23 mouse cellular contexts compared by ENCODE assay signal in genomic region chr11:4226569-4227325, GRCm38 (mm10). TPM values are rescaled to one million over a fixed set of nuclear protein-coding genes. Genes with fewer than 3 reads are reported as not detected.
DNase-seq lines count a peak whose midpoint lies in the region; ATAC-seq lines count a peak whose summit lies in the region.
"Had no signal": no experiment of that assay in that cellular context is flagged by ENCODE, and none has a peak within 500 bp of the region (broad histone marks: within the 10 kb centered on the region; RNA-seq: fewer than 3 reads in every experiment).

No protein-coding gene starts in this region.

- H3K9ac ChIP-seq in heart, embryonic 13.5 days = no peak overlapping the region
- no peak overlapping the region for H3K9ac ChIP-seq in heart, embryonic 12.5 days
- H3K9ac ChIP-seq in liver, embryonic 11.5 days (ENCODE audit: low read depth, low read length) = peak overlapping the region; percentile 37; the same call in 1 of the 2 replicates
- H3K9ac ChIP-seq in liver, embryonic 15.5 days = 0 out of 2 replicates have a peak overlapping the region, but pooled peaks have one; percentile 20
- H3K9ac ChIP-seq: embryonic facial prominence, embryonic 15.5 days; forebrain, embryonic 13.5 days; forebrain, postnatal 0 days; heart, embryonic 15.5 days; hindbrain, embryonic 14.5 days had no signal

- WGBS in heart, embryonic 13.5 days = 67% methylated on average over 5 of the region's 5 CpGs
- WGBS in heart, embryonic 12.5 days = 72% methylated on average over 5 of the region's 5 CpGs
- WGBS in liver, embryonic 11.5 days = 75% methylated on average over 5 of the region's 5 CpGs
- 49% methylated on average over 5 of the region's 5 CpGs for WGBS in liver, embryonic 15.5 days (ENCODE audit: insufficient replicate concordance)

- no peaks in the 10 kb centered on the region for H3K36me3 ChIP-seq in heart, embryonic 13.5 days
- H3K36me3 ChIP-seq in heart, embryonic 12.5 days = no peaks in the 10 kb centered on the region
- H3K36me3 ChIP-seq in liver, embryonic 11.5 days (ENCODE audit: control insufficient read depth, insufficient read depth, low read length) = no peaks in the 10 kb centered on the region
- H3K36me3 ChIP-seq in liver, embryonic 15.5 days (replicated peaks) = no peaks in the 10 kb centered on the region
- H3K36me3 ChIP-seq: embryonic facial prominence, embryonic 15.5 days; heart, embryonic 15.5 days; hindbrain, embryonic 10.5 days had no signal

- H3K9me3 ChIP-seq in heart, embryonic 13.5 days = no peaks in the 10 kb centered on the region
- no peaks in the 10 kb centered on the region for H3K9me3 ChIP-seq in heart, embryonic 12.5 days (replicated peaks)
- no peaks in the 10 kb centered on the region for H3K9me3 ChIP-seq in liver, embryonic 11.5 days (ENCODE audit: control insufficient read depth, low read length)
- no peaks in the 10 kb centered on the region for H3K9me3 ChIP-seq in liver, embryonic 15.5 days (replicated peaks)
- H3K9me3 ChIP-seq: embryonic facial prominence, embryonic 15.5 days; forebrain, embryonic 13.5 days; heart, embryonic 15.5 days; hindbrain, embryonic 10.5 days had no signal

- H3K27me3 ChIP-seq in heart, embryonic 13.5 days (replicated peaks) = 0 out of 2 replicates have a peak, but pooled peaks cover 10% of the 10 kb centered on the region
- peaks cover 5% of the 10 kb centered on the region; the same call in 1 of the 2 replicates for H3K27me3 ChIP-seq in heart, embryonic 12.5 days (replicated peaks)
- H3K27me3 ChIP-seq in liver, embryonic 11.5 days (replicated peaks; ENCODE audit: control insufficient read depth, insufficient read depth, low read length) = no peaks in the 10 kb centered on the region
- H3K27me3 ChIP-seq in liver, embryonic 15.5 days = no peaks in the 10 kb centered on the region
- H3K27me3 ChIP-seq: CH12.LX; embryonic facial prominence, embryonic 15.5 days; forebrain, embryonic 13.5 days; heart, embryonic 15.5 days had no signal

- H3K4me2 ChIP-seq in heart, embryonic 13.5 days = peak overlapping the region; percentile 7; the same call in 1 of the 2 replicates
- no peak overlapping the region for H3K4me2 ChIP-seq in heart, embryonic 12.5 days
- H3K4me2 ChIP-seq in liver, embryonic 11.5 days = peak overlapping the region; percentile 57
- H3K4me2 ChIP-seq in liver, embryonic 15.5 days = peak overlapping the region; percentile 69
- H3K4me2 ChIP-seq: embryonic facial prominence, embryonic 15.5 days; forebrain, embryonic 13.5 days; heart, embryonic 15.5 days; hindbrain, embryonic 14.5 days had no signal

- H3K4me1 ChIP-seq in heart, embryonic 13.5 days = peaks cover 10% of the 10 kb centered on the region
- peaks cover 10% of the 10 kb centered on the region for H3K4me1 ChIP-seq in heart, embryonic 12.5 days (replicated peaks)
- H3K4me1 ChIP-seq in liver, embryonic 11.5 days (replicated peaks; ENCODE audit: control insufficient read depth, insufficient read depth, low read length) = peaks cover 22% of the 10 kb centered on the region
- H3K4me1 ChIP-seq in liver, embryonic 15.5 days (replicated peaks) = peaks cover 90% of the 10 kb centered on the region
- H3K4me1 ChIP-seq: heart, embryonic 15.5 days had no signal

- no peak for DNase-seq in liver, embryonic 11.5 days (ENCODE audit: low spot score)
- no peak for DNase-seq in yolk sac, embryonic 10.5 days (ENCODE audit: low spot score)
- DNase-seq in left cerebral cortex, adult 11 months (ENCODE audit: low spot score) = no peak
- no peak for DNase-seq in thymus, postnatal 10 days (ENCODE audit: low spot score in 2 of 2)
- DNase-seq: adrenal gland, adult 2 months; adrenal gland, postnatal 25 days; cerebellum, adult 2 months; cerebellum, postnatal 10 days; embryo, embryonic 11 days; forebrain, postnatal 0 days; gastrocnemius, adult 2 months; gastrocnemius, postnatal 25 days; heart, postnatal 14 days had no signal

- no peak overlapping the region for H3K27ac ChIP-seq in heart, embryonic 13.5 days (replicated peaks)
- H3K27ac ChIP-seq in heart, embryonic 12.5 days (ENCODE audit: poor library complexity, severe bottlenecking) = no peak overlapping the region
- peak overlapping the region; percentile 55 for H3K27ac ChIP-seq in liver, embryonic 11.5 days (ENCODE audit: low read depth, low read length)
- peak overlapping the region; percentile 62; the same call in 1 of the 2 replicates for H3K27ac ChIP-seq in liver, embryonic 15.5 days (replicated peaks)
- H3K27ac ChIP-seq: embryonic facial prominence, embryonic 15.5 days; forebrain, embryonic 13.5 days; gastrocnemius, adult 2 months; heart, embryonic 15.5 days; hindbrain, embryonic 10.5 days; hindbrain, embryonic 14.5 days had no signal

- no peak for ATAC-seq in heart, embryonic 13.5 days (ENCODE audit: extremely low read depth, insufficient number of reproducible peaks, low FRiP score, low TSS enrichment)
- no peak for ATAC-seq in heart, embryonic 12.5 days (ENCODE audit: insufficient number of reproducible peaks, low FRiP score)
- ATAC-seq in liver, embryonic 11.5 days (replicated peaks; ENCODE audit: low FRiP score) = peak; percentile 53
- ATAC-seq in liver, embryonic 15.5 days (ENCODE audit: insufficient read depth) = peak; percentile 43; the same call in 1 of the 2 replicates
- ATAC-seq: forebrain, embryonic 13.5 days; forebrain, postnatal 0 days had no signal

- no peak overlapping the region for H3K4me3 ChIP-seq in heart, embryonic 13.5 days
- no peak overlapping the region for H3K4me3 ChIP-seq in heart, embryonic 12.5 days
- 0 out of 2 replicates have a peak overlapping the region, but pooled peaks have one; percentile 11 for H3K4me3 ChIP-seq in liver, embryonic 11.5 days (ENCODE audit: low read depth, low read length)
- H3K4me3 ChIP-seq in liver, embryonic 15.5 days (replicated peaks) = peak overlapping the region; percentile 65
- H3K4me3 ChIP-seq: embryonic facial prominence, embryonic 15.5 days; forebrain, embryonic 13.5 days; gastrocnemius, adult 2 months; heart, embryonic 15.5 days; hindbrain, embryonic 10.5 days had no signal

RNA-seq across cellular contexts. Expression of gene Castor1, which starts 8.7 kb away (rescaled TPM):
- polyA plus RNA-seq in heart, embryonic 13.5 days (2015; fragmentation: Nextera tagmentation; extraction: Ambion mirVana) = 3.5 and 4.6 TPM in 2 replicates
- polyA plus RNA-seq in heart, embryonic 12.5 days (2016; fragmentation: Nextera tagmentation; extraction: Ambion mirVana) = 3.4 and 3.8 TPM in 2 replicates
- polyA plus RNA-seq in liver, embryonic 11.5 days (2014; fragmentation: Nextera tagmentation; extraction: Ambion mirVana) = 2.0 and 2.4 TPM in 2 replicates
- 1.5 TPM in 2 replicates for polyA plus RNA-seq in liver, embryonic 15.5 days (2015; fragmentation: Nextera tagmentation; extraction: Ambion mirVana)

RNA-seq across cellular contexts. Expression of gene Osm, which starts 9.5 kb away (rescaled TPM):
- polyA plus RNA-seq in heart, embryonic 13.5 days (2015; fragmentation: Nextera tagmentation; extraction: Ambion mirVana) = 0.08 TPM in 1 of 2 replicates, not detected in the other
- polyA plus RNA-seq in heart, embryonic 12.5 days (2016; fragmentation: Nextera tagmentation; extraction: Ambion mirVana) = not detected in 2 replicates
- 0.32 and 0.33 TPM in 2 replicates for polyA plus RNA-seq in liver, embryonic 11.5 days (2014; fragmentation: Nextera tagmentation; extraction: Ambion mirVana)
- polyA plus RNA-seq in liver, embryonic 15.5 days (2015; fragmentation: Nextera tagmentation; extraction: Ambion mirVana) = 0.50 TPM in 2 replicates
- polyA plus RNA-seq: embryonic facial prominence, embryonic 11.5 days; forebrain, embryonic 13.5 days; hindbrain, embryonic 14.5 days had no signal

RNA-seq across cellular contexts. Expression of gene Lif, which starts 30.6 kb away (rescaled TPM):
- polyA plus RNA-seq in heart, embryonic 13.5 days (2015; fragmentation: Nextera tagmentation; extraction: Ambion mirVana) = 0.10 and 0.56 TPM in 2 replicates
- 0.24 and 0.63 TPM in 2 replicates for polyA plus RNA-seq in heart, embryonic 12.5 days (2016; fragmentation: Nextera tagmentation; extraction: Ambion mirVana)
- 0.06 TPM in 1 of 2 replicates, not detected in the other for polyA plus RNA-seq in liver, embryonic 11.5 days (2014; fragmentation: Nextera tagmentation; extraction: Ambion mirVana)
- polyA plus RNA-seq in liver, embryonic 15.5 days (2015; fragmentation: Nextera tagmentation; extraction: Ambion mirVana) = not detected in 2 replicates
- polyA plus RNA-seq: hindbrain, embryonic 14.5 days had no signal

RNA-seq across cellular contexts. Expression of gene Tbc1d10a, which starts 40.2 kb away (rescaled TPM):
- polyA plus RNA-seq in heart, embryonic 13.5 days (2015; fragmentation: Nextera tagmentation; extraction: Ambion mirVana) = 13.6 and 14.0 TPM in 2 replicates
- polyA plus RNA-seq in heart, embryonic 12.5 days (2016; fragmentation: Nextera tagmentation; extraction: Ambion mirVana) = 15.6 TPM in 2 replicates
- polyA plus RNA-seq in liver, embryonic 11.5 days (2014; fragmentation: Nextera tagmentation; extraction: Ambion mirVana) = 13.2 and 13.6 TPM in 2 replicates
- 7.0 TPM in 2 replicates for polyA plus RNA-seq in liver, embryonic 15.5 days (2015; fragmentation: Nextera tagmentation; extraction: Ambion mirVana)

Comparison
In these comparisons a context has a peak if more than half of its experiments do, and no peak if none do; other contexts are left out.
1. ATAC-seq: peak in liver, embryonic 11.5 days (single experiment) and liver, embryonic 15.5 days (single experiment); none in heart, embryonic 13.5 days (single experiment) and heart, embryonic 12.5 days (single experiment).
2. H3K27ac ChIP-seq: peak in liver, embryonic 11.5 days (single experiment) and liver, embryonic 15.5 days (single experiment); none in heart, embryonic 13.5 days (single experiment) and heart, embryonic 12.5 days (single experiment).
3. H3K4me3 ChIP-seq: peak in liver, embryonic 11.5 days (single experiment) and liver, embryonic 15.5 days (single experiment); none in heart, embryonic 13.5 days (single experiment) and heart, embryonic 12.5 days (single experiment).
4. H3K9ac ChIP-seq: peak in liver, embryonic 11.5 days (single experiment) and liver, embryonic 15.5 days (single experiment); none in heart, embryonic 13.5 days (single experiment) and heart, embryonic 12.5 days (single experiment).